Mouse (Mus musculus): ENCODE measurements around the gene Mllt3. TPM values are rescaled to one million over a fixed set of nuclear protein-coding genes. Genes with fewer than 3 reads are reported as not detected.
"Not testable (repeated sequence)": the region's sequence is repeated elsewhere in the genome, so short reads cannot be mapped to it uniquely, and the experiment has no call there.

The Mllt3 gene
- polyA plus RNA-seq, 1 experiment from 2014 or later = 163 TPM

DNA sequence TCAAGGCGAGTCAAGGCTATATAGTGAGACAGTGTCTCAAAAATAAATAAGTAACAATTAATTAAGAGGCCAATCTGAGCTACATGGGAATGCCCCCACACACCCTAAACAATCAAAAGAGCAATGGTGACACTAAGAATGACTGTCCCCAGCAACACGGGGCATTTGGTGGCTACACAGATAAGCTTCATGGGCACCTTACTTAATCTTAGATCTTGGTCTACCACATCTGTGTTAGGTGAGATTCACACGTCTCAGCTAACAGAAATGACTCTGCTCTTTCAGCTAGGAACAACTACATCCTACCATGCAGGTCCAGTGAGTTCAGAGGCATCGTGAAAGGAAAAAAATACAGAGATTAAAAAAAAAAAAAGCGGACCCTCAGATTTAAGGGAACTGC lies 22.7 kb downstream of the Mllt3 start:
- Histone ChIP-seq H3K4me2 (replicated peaks) (no peak overlapping the region), H3K27ac (replicated peaks) (no peak overlapping the region), H3K36me3 (peaks cover 5% of the 10 kb centered on the region; the same call in 1 of the 2 replicates), H3K9me3 (no peaks in the 10 kb centered on the region), H3K27me3 (no peaks in the 10 kb centered on the region), H3K4me3 (no peak overlapping the region), H3K4me1 (peaks cover 50% of the 10 kb centered on the region), H3K9ac (replicated peaks) (no peak overlapping the region)
- WGBS = 90% methylated on average over 5 of the region's 5 CpGs
- no peak for ATAC-seq (replicated peaks)

DNA sequence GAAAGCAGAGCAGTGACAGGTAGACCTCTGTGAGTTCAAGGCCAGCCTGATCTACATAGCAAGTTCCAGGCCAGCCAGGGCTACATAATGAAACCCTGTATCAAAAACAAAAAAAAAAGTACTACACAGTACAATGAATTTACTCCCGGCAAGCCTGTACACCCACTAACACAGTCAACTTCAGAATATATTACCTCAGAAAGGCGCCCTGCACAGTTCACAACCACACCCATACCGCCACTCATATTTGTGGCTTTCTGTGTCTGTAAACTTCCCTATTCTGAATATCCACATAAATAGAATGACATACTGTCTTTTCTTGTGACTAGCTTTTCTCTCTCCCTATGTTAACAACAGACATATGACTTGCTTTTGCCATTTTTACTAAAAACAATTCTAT lies 27.4 kb downstream of the Mllt3 start:
- H3K9ac ChIP-seq (replicated peaks) = no peak overlapping the region
- H3K9me3 ChIP-seq = no peaks in the 10 kb centered on the region
- peaks cover 9% of the 10 kb centered on the region for H3K4me1 ChIP-seq
- no peak overlapping the region for H3K4me3 ChIP-seq
- no peak overlapping the region for H3K27ac ChIP-seq (replicated peaks)
- H3K4me2 ChIP-seq (replicated peaks) = no peak overlapping the region
- ATAC-seq (replicated peaks) = no peak
- peaks cover 15% of the 10 kb centered on the region for H3K36me3 ChIP-seq
- H3K27me3 ChIP-seq = no peaks in the 10 kb centered on the region
- 89% methylated on average over 3 of the region's 3 CpGs for WGBS

DNA sequence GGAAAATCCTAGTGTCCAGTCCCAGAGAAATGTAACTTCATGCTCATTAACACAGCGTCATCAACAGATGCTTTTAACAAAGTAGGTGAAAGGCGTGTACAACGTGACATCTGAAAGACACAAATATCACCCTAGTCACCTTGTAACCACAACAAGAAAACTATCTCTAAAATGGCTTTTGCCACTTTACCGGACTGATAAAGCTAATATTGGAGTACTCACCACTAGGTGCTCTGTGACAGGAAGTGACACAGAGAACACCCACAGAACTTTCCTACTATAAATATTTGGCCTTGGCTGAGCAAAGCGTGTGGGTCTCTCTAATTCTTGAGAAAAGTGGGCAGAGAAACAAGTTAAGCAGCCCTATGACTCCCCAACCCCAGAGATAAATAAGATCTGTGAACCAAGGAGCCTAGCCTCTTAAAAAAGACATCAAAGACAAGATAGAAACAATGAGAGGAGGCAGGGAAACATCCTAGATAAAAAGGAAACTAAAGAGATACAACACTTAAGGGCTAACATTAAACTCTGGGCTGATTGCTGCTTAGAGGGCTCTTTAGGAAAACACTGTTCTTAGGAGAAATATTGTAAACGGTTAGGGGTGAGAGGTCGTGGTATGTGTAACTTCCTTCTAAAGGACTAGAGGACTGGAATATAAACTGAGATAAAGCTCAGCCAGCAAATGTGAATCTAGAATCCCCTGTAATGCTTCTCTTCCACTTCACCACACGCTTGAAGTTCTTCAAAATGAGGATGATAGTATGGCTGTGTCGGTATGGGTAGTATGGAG lies 29.8 kb downstream of the Mllt3 start:
- Histone ChIP-seq H3K4me2 (replicated peaks) (no peak overlapping the region), H3K4me3 (no peak overlapping the region), H3K27ac (replicated peaks) (no peak overlapping the region), H3K36me3 (peaks cover 17% of the 10 kb centered on the region), H3K9ac (replicated peaks) (no peak overlapping the region), H3K4me1 (peaks cover 5% of the 10 kb centered on the region), H3K27me3 (no peaks in the 10 kb centered on the region), H3K9me3 (no peaks in the 10 kb centered on the region)
- ATAC-seq (replicated peaks) = no peak
- WGBS = 88% methylated on average over 9 of the region's 9 CpGs

DNA sequence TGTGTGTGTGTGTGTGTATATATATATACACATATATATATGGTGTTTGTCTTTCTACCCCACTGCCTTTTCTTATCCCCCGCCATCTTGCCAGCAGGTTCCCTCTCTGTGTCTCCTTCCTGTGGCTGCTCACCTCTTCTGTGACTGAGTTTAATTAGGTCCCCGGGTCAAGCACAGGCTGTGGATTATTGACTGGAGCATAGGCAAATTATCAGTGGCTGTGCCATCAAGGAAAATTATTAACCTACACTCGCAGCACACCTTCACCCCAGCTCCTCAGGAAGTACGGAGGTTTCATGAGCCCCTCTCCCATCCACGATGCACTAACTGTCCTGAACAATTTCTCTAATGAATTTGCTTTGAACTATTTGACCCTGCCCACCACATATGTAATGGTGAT lies 41.5 kb downstream of the Mllt3 start:
- no peak overlapping the region for H3K4me3 ChIP-seq
- H3K27me3 ChIP-seq = no peaks in the 10 kb centered on the region
- no peak overlapping the region for H3K4me2 ChIP-seq (replicated peaks)
- WGBS = 92% methylated on average over 5 of the region's 5 CpGs
- H3K9ac ChIP-seq (replicated peaks) = no peak overlapping the region
- no peak for ATAC-seq (replicated peaks)
- no peak overlapping the region for H3K27ac ChIP-seq (replicated peaks)
- H3K4me1 ChIP-seq = peaks cover 22% of the 10 kb centered on the region
- no peaks in the 10 kb centered on the region for H3K9me3 ChIP-seq
- no peaks in the 10 kb centered on the region for H3K36me3 ChIP-seq

DNA sequence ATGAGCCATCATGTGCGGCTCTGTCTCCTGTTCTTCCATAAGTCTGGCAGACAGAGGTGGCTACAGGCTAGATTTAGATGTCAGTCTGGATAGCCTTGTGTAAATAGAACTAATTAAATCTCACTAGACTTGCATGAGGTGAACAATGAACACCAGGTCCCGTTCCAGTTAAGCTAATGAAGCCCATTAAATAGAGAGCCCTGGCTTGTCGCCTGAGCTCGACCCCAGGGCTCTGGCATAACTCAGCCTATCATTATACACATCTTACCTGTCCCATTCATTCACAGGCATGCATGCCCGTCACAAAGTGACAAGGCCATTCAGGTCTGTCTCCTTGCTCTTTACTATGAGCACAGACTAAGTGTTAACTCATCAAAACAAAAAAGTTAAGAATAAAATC lies 42.2 kb downstream of the Mllt3 start:
- Histone ChIP-seq H3K9ac (replicated peaks) (no peak overlapping the region), H3K4me1 (peaks cover 22% of the 10 kb centered on the region), H3K27me3 (no peaks in the 10 kb centered on the region), H3K27ac (replicated peaks) (no peak overlapping the region), H3K9me3 (no peaks in the 10 kb centered on the region), H3K36me3 (no peaks in the 10 kb centered on the region), H3K4me2 (replicated peaks) (no peak overlapping the region), H3K4me3 (no peak overlapping the region)
- no peak for ATAC-seq (replicated peaks)
- 34% methylated on average over 5 of the region's 5 CpGs for WGBS

DNA sequence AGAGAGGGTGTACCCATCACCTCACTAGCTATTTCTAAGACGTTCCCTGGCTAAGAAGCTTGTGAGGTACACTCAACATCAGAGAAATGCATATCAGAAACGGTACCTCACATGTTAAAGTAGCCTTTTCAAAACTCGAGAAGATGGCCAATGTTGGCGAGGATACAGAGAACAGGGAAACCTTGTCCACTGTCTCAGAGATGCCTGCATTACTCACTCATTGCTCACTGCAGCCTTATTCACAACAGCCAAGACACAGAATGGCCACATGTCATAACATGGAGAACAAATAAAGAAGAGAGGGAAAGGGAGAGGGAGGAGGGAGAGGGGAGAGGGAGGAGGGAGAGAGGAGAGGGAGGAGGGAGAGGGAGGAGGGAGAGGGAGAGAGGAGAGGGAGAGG lies 47.9 kb downstream of the Mllt3 start:
- H3K9me3 ChIP-seq = no peaks in the 10 kb centered on the region
- ATAC-seq (replicated peaks) = no peak
- no peak overlapping the region for H3K4me3 ChIP-seq
- no peaks in the 10 kb centered on the region for H3K36me3 ChIP-seq
- peaks cover 33% of the 10 kb centered on the region for H3K4me1 ChIP-seq
- whole genome bisulfite sequencing = 14% methylated on average over 4 of the region's 4 CpGs
- H3K9ac ChIP-seq (replicated peaks) = no peak overlapping the region
- no peak overlapping the region for H3K4me2 ChIP-seq (replicated peaks)
- H3K27me3 ChIP-seq = no peaks in the 10 kb centered on the region
- peak overlapping the region; percentile 31; the same call in 1 of the 2 replicates for H3K27ac ChIP-seq (replicated peaks)

DNA sequence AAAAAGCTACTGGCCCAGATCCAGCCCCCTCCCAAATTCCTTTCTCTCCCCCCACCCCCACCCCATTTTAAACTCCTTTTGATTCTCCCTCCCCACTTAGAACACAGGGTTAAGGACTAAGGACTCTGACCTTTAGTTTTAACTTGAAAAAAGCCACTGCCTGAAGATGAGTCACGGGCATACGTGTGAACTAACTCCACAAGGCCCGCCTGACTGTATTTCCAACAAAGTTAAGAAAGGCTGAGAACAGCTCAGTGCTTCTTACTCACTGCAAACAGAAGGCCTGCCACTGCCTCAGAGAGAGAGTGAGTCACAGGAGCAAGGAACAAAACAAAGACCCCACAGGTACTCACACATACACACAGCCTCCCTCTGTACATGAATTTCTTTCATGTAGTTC lies 48.6 kb downstream of the Mllt3 start:
- Histone ChIP-seq H3K4me3 (no peak overlapping the region), H3K36me3 (no peaks in the 10 kb centered on the region), H3K27me3 (no peaks in the 10 kb centered on the region), H3K9ac (replicated peaks) (no peak overlapping the region), H3K9me3 (no peaks in the 10 kb centered on the region), H3K27ac (replicated peaks) (peak overlapping the region; percentile 31; the same call in 1 of the 2 replicates), H3K4me2 (replicated peaks) (no peak overlapping the region), H3K4me1 (peaks cover 33% of the 10 kb centered on the region)
- WGBS = 10% methylated on average over 3 of the region's 3 CpGs
- ATAC-seq (replicated peaks) = no peak

DNA sequence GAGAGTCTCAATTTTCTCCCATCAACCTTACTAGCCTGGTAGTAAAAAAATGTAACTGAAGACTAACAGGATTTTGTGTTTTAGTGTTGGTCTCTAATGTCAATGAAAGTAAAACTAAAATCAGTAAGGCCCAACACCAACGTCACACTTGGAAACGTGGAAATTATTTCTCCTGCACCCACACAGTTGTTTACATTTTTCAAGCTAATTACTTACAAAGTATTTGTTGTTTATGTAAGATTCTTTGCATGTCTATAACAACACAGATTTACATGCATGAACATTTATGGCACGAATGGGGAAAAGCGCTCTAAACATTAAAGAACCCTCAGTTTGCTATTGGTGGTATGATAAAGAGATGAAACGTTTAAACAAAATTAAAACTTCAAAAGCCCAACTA lies 49.1 kb downstream of the Mllt3 start:
- WGBS = 43% methylated on average over 5 of the region's 5 CpGs
- H3K4me1 ChIP-seq = peaks cover 36% of the 10 kb centered on the region
- no peak overlapping the region for H3K4me2 ChIP-seq (replicated peaks)
- H3K9me3 ChIP-seq = no peaks in the 10 kb centered on the region
- no peaks in the 10 kb centered on the region for H3K27me3 ChIP-seq
- no peak overlapping the region for H3K27ac ChIP-seq (replicated peaks)
- H3K9ac ChIP-seq (replicated peaks) = no peak overlapping the region
- H3K36me3 ChIP-seq = no peaks in the 10 kb centered on the region
- H3K4me3 ChIP-seq = no peak overlapping the region
- ATAC-seq (replicated peaks) = no peak

DNA sequence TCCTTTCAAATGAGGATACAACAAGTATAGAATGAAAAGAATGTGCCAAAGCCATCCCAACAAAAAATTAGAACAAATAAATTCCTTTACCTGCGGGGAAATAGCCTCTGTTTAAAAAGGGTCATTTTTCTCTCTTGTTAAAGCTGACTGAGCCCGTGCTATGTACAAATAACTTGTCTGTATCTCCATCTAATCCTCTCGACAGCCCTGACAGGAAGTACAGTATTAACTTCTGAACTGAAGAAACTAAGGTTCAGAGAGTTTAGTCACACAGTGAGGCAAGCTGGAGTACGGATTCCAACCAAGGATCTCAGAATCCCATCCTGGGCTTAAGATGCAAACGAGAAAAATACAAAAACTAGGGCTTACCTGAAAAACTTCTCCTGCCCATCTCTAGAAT lies 50.6 kb downstream of the Mllt3 start:
- Histone ChIP-seq H3K9ac (replicated peaks) (no peak overlapping the region), H3K9me3 (no peaks in the 10 kb centered on the region), H3K27ac (replicated peaks) (no peak overlapping the region), H3K4me1 (peaks cover 40% of the 10 kb centered on the region), H3K27me3 (no peaks in the 10 kb centered on the region), H3K36me3 (no peaks in the 10 kb centered on the region), H3K4me3 (no peak overlapping the region), H3K4me2 (replicated peaks) (no peak overlapping the region)
- WGBS = 75% methylated on average over 5 of the region's 5 CpGs
- no peak for ATAC-seq (replicated peaks)

DNA sequence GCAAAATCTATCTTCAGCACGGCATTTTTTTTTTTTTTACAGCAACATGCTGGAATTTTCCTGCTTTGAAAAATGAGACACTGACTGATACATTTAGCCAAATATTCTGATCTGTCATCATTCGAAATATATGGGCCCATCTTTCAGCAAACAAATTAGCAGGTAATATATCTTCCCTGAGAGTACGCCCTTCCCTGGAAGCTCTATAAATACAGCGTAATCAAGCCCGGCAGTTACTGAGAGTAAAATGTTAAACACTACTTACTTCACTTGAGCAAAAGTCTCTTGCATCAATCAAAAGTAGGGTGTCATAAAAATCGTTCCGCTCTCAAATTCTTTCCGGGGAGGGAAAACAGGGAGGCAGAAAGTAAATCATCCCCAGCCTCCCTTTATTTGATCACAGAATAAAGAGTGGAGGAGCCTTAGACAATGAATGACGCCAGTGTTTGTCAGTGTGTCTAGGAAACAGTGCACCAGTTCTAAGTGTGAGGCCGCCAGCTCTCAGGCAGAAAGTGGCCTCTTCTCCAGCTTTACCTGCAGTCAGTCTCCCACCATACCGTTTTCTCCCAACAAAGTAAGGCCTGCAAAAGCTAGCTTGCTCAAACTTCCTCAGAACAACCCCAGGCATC lies 55.2 kb downstream of the Mllt3 start:
- no peak overlapping the region for H3K4me3 ChIP-seq
- WGBS = 67% methylated on average over 11 of the region's 11 CpGs
- H3K27me3 ChIP-seq = no peaks in the 10 kb centered on the region
- no peak overlapping the region for H3K4me2 ChIP-seq (replicated peaks)
- H3K27ac ChIP-seq (replicated peaks) = no peak overlapping the region
- H3K4me1 ChIP-seq = peaks cover 24% of the 10 kb centered on the region
- no peak for ATAC-seq (replicated peaks)
- H3K9ac ChIP-seq (replicated peaks) = no peak overlapping the region
- no peaks in the 10 kb centered on the region for H3K36me3 ChIP-seq
- H3K9me3 ChIP-seq = no peaks in the 10 kb centered on the region

DNA sequence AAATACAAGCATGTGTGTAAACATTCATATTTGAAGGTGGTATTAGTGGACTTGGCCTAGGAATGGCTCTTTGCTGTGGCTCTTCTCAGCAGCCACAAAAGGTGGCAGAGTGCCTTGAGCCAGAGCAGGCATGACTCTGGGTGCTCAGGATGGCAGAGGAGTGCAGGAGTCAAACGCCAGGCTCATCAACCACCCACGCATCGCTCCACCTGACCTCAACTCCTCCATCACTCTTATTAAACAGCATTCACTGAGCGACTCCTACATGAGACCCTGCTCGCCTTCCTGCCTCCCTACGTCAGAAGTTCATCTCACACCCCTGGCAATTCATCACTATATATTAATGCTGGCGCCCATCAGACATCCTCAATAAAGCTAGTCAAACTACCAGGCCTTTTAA lies 67.3 kb downstream of the Mllt3 start:
- Histone ChIP-seq H3K4me1 (peaks cover 11% of the 10 kb centered on the region), H3K4me2 (replicated peaks) (no peak overlapping the region), H3K9ac (replicated peaks) (no peak overlapping the region), H3K36me3 (no peaks in the 10 kb centered on the region), H3K9me3 (no peaks in the 10 kb centered on the region), H3K27me3 (no peaks in the 10 kb centered on the region), H3K27ac (replicated peaks) (no peak overlapping the region), H3K4me3 (no peak overlapping the region)
- 94% methylated on average over 7 of the region's 7 CpGs for WGBS
- ATAC-seq (replicated peaks) = no peak

DNA sequence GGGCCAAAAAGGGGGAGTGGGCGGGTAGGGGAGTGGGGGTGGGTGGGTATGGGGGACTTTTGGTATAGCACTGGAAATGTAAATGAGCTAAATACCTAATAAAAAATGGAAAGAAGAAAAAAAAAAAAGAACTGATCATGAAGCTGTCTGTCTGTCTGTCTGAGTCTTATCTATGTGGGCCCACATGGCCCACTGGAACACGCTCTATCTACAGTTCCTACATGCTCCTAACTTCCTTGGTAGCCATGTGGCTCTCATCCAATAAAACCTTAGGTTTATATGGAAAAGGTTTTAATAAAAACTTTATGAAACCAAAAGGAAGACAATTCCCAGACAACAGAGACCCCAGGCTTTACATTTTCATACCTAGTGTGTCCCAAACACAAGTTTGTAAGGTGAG lies 68.3 kb downstream of the Mllt3 start:
- not testable (repeated sequence) for H3K4me3 ChIP-seq; H3K4me1 ChIP-seq; H3K4me2 ChIP-seq (replicated peaks); H3K36me3 ChIP-seq; H3K9me3 ChIP-seq; H3K9ac ChIP-seq (replicated peaks); ATAC-seq (replicated peaks); H3K27me3 ChIP-seq; H3K27ac ChIP-seq (replicated peaks)
- 100% methylated on average over 2 of the region's 2 CpGs for WGBS

DNA sequence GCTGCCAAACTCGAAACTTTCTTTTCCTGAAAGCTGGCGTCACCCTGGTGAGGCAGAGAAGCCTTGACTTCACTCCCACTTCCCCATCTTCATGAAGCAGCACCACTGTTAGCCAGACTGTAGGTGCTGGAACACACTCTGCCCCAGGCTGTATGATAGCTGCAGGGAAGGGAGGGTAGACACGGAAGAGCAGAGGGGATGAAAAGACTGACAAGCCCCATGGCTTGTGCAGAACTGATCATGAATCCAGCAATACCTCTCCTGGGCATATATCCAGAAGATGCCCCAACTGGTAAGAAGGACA lies 69.4 kb downstream of the Mllt3 start:
- H3K27ac ChIP-seq (replicated peaks) = no peak overlapping the region
- no peak overlapping the region for H3K4me3 ChIP-seq
- no peaks in the 10 kb centered on the region for H3K27me3 ChIP-seq
- 92% methylated on average over 3 of the region's 3 CpGs for WGBS
- peaks cover 3% of the 10 kb centered on the region; the same call in 1 of the 2 replicates for H3K4me1 ChIP-seq
- no peak overlapping the region for H3K9ac ChIP-seq (replicated peaks)
- no peaks in the 10 kb centered on the region for H3K36me3 ChIP-seq
- H3K4me2 ChIP-seq (replicated peaks) = no peak overlapping the region
- ATAC-seq (replicated peaks) = no peak
- H3K9me3 ChIP-seq = no peaks in the 10 kb centered on the region

Data from forebrain, embryonic 15.5 days (tissue).